Mouse (Mus musculus): ENCODE data around the gene Shroom3. TPM values are rescaled to one million over a fixed set of nuclear protein-coding genes. Genes with fewer than 3 reads are reported as not detected.

The Shroom3 gene
- polyA plus RNA-seq, 1 experiment from 2014 or later, result 2.1 TPM

- Histone ChIP-seq H3K27me3 (no peaks in the 10 kb centered on the region), H3K4me3 (no peak overlapping the region), H3K4me1 (peaks cover 41% of the 10 kb centered on the region), H3K36me3 (no peaks in the 10 kb centered on the region), H3K9ac (no peak overlapping the region), H3K27ac (no peak overlapping the region), H3K9me3 (no peaks in the 10 kb centered on the region), H3K4me2 (no peak overlapping the region)
- 90% methylated on average over 2 of the region's 2 CpGs for WGBS
- ATAC-seq (ENCODE audit: insufficient number of reproducible peaks, insufficient read depth, low FRiP score, low TSS enrichment, low read depth), result no peak
Observed at GRCm38 (mm10) chr5:93002615-93003014, 319.4 kb downstream of the Shroom3 start.

DNA sequence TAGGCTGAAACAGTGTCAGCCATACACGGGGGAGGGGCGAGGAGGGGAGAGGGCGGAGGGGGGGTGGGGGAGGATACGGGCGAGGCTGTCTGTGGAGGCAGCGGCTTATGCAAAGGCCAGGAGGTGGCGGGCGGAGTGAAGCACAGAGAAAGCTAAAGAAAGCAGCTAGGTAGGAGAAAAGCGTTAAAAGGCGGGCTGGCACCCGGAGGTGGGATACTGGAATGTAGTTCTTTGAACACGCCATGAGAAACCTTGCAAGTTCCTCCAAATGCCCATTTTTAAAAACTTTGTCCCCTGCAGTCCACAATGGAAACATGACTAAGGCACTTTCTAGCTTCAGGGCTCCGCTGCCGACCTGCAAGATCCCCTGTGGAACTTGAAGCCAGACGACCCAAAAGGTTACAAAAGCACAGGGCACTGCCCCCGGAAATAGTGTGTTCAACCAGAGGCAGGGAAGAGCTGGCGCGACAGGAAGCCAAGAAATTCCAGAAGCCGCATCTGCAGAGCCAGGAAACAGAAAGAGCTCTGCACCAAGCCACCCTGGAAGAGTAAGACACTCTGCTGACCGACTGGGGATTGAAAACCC, 322.1 kb downstream of the Shroom3 start:
- H3K9ac ChIP-seq, result peak overlapping the region; percentile 54
- no peaks in the 10 kb centered on the region for H3K27me3 ChIP-seq
- no peaks in the 10 kb centered on the region for H3K9me3 ChIP-seq
- WGBS, result 6% methylated on average over 20 of the region's 20 CpGs
- no peak for ATAC-seq (ENCODE audit: insufficient number of reproducible peaks, insufficient read depth, low FRiP score, low TSS enrichment, low read depth)
- peaks cover 23% of the 10 kb centered on the region for H3K4me1 ChIP-seq
- H3K4me3 ChIP-seq, result peak overlapping the region; percentile 26
- H3K4me2 ChIP-seq, result peak overlapping the region; percentile 54
- H3K27ac ChIP-seq, result peak overlapping the region; percentile 49; the same call in 1 of the 2 replicates
- no peaks in the 10 kb centered on the region for H3K36me3 ChIP-seq

DNA sequence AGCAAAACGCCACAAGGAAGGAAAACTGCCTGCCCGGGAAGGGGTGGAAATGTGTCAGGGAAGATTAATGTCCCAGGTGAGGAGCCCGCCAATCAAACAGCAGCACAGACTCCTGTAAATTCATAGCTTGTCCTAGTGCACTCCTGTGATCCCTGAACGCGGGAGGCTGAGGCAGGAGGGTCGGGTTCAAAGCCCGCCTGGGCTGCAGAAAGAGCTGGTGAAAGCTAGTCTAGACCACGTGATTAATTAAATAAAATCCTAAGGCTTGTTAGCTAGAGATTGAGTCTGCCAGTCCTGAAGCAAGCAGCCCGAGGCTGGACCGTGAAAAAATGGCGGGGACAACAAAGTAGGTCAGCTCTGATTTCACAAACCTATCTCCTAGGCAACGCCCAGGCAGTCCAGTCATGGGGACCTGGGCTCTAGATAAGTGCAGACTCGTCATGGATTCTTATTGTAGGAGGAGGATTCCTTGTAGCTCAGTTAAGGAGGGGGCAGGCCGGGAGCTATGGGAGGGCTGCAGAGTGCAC, 322.6 kb downstream of the Shroom3 start:
- Histone ChIP-seq H3K9me3 (no peaks in the 10 kb centered on the region), H3K36me3 (no peaks in the 10 kb centered on the region), H3K4me3 (peak overlapping the region; percentile 26), H3K27ac (peak overlapping the region; percentile 49; the same call in 1 of the 2 replicates), H3K27me3 (no peaks in the 10 kb centered on the region), H3K4me1 (peaks cover 17% of the 10 kb centered on the region), H3K4me2 (peak overlapping the region; percentile 54), H3K9ac (peak overlapping the region; percentile 54)
- 33% methylated on average over 14 of the region's 14 CpGs for WGBS
- peak; percentile 12; the same call in 1 of the 2 replicates for ATAC-seq (ENCODE audit: insufficient number of reproducible peaks, insufficient read depth, low FRiP score, low TSS enrichment, low read depth)

- Histone ChIP-seq H3K36me3 (no peaks in the 10 kb centered on the region), H3K4me1 (peaks cover 10% of the 10 kb centered on the region; the same call in 1 of the 2 replicates), H3K27me3 (no peaks in the 10 kb centered on the region), H3K9ac (no peak overlapping the region), H3K4me3 (no peak overlapping the region), H3K27ac (no peak overlapping the region), H3K4me2 (no peak overlapping the region), H3K9me3 (no peaks in the 10 kb centered on the region)
- no peak for ATAC-seq (ENCODE audit: insufficient number of reproducible peaks, insufficient read depth, low FRiP score, low TSS enrichment, low read depth)
- 92% methylated on average over 9 of the region's 9 CpGs for WGBS
Observed at GRCm38 (mm10) chr5:93008256-93008655, 325.0 kb downstream of the Shroom3 start.

MicroRNAs encoded within 50 kb of the gene (microRNA counts, 519-probe panel; counts per million panel counts)
- 2,689 counts per million, percentile 65 among the panel's probes with 10 or more counts for microRNA mmu-miR-1961

Small RNAs within 50 kb of the gene (microRNA-seq; reads per million reads assigned to microRNA genes)
- gene Mir1961, result not detected

Other genes with a start within 250 kb of the Shroom3 start
- gene Nup54, start 248.2 kb upstream of the Shroom3 start, polyA plus RNA-seq (2015; fragmentation: Nextera tagmentation; extraction: Ambion mirVana), result 52.7 and 57.0 TPM in 2 replicates
- 7.9 and 9.0 TPM in 2 replicates for gene Scarb2, start 176.6 kb upstream of the Shroom3 start, polyA plus RNA-seq (2015; fragmentation: Nextera tagmentation; extraction: Ambion mirVana)
- 0.32 and 0.58 TPM in 2 replicates for gene Fam47e, start 128.4 kb upstream of the Shroom3 start, polyA plus RNA-seq (2015; fragmentation: Nextera tagmentation; extraction: Ambion mirVana)
- 12.2 and 13.4 TPM in 2 replicates for gene Stbd1, start 80.4 kb upstream of the Shroom3 start, polyA plus RNA-seq (2015; fragmentation: Nextera tagmentation; extraction: Ambion mirVana)
- gene Ccdc158, start 8.2 kb upstream of the Shroom3 start, polyA plus RNA-seq (2015; fragmentation: Nextera tagmentation; extraction: Ambion mirVana), result 0.41 and 1.2 TPM in 2 replicates